Mouse (Mus musculus): Measurements from ENCODE around the gene 4930402H24Rik.

4930402H24Rik gene

DNA sequence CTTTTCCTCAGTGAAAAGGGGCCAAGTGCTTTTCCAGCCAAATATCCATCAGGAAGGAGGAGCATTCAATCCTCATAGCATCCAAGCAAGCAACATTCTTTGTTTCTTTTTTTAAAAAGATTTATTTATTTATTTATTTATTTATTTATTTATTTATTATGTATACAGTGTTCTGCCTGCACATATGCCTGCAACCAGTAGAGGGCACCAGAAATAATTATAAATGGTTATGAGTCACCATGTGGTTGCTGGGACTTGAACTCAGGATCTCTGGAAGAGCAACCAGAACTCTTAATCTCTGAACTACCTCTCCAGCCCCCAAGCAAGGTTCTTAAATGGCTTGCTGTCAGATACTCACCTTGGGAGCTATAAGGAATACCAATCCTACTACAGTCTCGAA lies 93.7 kb downstream of the 4930402H24Rik start:
- WGBS: 100% methylated on average over 1 of the region's 1 CpGs

DNA sequence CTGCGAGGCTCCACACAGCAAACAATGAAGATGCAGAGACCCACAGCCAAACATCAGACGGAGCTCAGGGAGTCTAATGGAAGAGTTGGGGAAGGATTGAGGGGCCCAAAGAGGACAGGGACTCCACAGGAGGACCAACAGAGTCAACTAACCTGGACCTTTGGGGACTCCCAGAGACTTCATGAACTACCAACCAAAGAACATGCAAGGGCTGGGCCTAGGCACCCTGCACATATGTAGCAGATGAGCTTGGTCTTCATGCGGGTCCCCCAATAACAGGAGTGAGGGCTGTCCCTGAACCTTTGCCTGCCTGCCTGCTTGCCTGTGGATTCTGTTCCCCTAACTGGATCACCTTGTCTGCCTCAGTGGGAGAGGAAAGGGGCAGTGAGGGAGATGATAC lies 101.1 kb downstream of the 4930402H24Rik start:
- WGBS: 95% methylated on average over 3 of the region's 3 CpGs

DNA sequence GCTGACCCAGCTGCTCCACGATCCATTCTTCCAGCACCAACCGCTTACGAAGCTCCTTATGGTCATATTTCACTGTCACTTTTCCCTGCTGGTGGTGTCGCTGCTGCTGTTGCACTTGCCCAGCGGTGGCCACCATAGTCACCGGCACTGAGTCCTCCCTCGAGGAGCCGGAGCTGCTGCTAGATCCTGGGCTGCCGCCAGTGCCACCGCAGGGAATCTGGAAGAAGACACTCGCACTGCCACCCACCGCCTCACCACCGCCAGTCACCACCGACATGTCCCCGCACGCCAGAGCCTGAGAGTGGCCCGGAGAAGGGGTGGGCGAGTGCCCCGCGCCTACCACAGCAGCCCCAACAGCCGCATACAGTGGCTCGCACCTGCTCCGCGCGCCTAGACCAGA lies 102.5 kb downstream of the 4930402H24Rik start:
- 55% methylated on average over 25 of the region's 25 CpGs for WGBS

DNA sequence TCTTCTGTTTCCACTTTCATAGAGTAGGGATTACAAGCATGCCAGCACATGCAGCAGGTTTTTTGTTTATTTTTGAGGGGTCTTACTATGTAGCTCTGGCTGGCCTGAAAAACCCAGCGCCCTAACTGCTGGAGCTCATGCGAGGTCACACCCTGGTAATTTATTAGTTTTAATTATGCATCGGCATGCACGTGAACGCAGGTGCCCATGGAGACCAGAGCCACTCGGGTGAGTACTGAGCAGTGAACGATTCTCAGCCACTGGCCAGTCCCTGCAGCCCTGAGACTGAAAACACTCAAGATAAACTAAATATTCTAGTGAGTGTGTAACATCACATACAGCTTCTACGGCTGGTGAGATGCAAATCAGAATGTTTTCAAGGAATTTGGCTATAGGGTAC lies 110.5 kb downstream of the 4930402H24Rik start:
- WGBS: 87% methylated on average over 8 of the region's 8 CpGs

DNA sequence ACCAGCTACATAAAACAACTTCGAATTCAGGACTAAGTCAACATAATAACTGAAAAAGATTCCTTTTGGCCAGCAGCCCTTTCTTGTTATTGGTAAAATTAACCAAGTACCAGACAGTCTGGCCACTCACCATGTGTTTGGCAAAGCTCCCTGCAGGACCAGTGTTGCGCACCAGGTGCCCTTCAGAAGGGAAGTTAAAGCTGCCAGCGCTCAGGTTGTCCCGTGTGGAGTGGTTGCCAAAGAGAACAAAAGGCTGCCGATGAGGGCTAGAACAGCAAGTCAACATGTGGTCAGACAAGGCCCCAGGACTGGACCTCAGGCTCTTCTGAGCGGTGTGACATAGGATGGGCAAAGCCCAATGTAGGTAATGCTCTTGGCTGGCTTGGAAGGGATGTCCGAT lies 114.5 kb downstream of the 4930402H24Rik start:
- WGBS: 84% methylated on average over 7 of the region's 7 CpGs

DNA sequence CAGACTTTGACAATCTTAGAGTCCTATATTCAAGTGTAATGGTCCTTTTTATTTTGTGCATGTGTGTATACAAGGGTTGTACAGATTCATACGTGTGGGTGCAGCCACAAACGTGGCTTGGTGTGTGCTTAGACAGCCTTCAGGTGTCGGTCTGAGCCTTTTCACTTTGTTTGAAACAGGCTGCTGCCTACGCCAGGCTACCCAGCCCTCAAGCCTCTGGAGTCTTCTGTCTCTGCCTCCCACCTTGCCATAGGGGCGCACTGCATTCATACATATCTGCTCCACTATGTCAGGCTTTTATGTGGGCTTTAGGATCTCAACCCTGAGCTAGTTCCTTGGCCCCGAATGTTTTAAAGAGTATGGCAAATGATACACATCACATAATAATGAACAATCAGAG lies 116.6 kb downstream of the 4930402H24Rik start:
- 72% methylated on average over 6 of the region's 6 CpGs for WGBS

DNA sequence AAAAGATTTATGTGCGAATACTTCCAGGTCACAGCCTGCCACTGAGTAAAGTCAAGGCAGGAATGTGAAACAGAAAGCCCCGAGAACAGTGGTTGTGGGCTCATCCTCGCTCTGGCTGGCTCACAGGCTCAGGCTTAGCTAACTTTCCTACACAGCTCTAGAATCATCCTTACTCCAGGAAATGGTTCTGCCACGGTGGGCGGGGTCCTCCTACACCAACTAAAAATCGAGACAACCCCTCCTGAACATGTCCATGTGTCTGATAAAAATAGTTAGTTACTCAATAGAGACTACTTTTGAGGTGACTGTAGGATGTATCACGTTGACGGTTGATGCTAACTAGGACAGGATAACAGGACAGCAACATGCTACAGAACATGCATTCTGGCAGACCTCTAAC lies 117.2 kb downstream of the 4930402H24Rik start:
- WGBS: 55% methylated on average over 8 of the region's 8 CpGs

DNA sequence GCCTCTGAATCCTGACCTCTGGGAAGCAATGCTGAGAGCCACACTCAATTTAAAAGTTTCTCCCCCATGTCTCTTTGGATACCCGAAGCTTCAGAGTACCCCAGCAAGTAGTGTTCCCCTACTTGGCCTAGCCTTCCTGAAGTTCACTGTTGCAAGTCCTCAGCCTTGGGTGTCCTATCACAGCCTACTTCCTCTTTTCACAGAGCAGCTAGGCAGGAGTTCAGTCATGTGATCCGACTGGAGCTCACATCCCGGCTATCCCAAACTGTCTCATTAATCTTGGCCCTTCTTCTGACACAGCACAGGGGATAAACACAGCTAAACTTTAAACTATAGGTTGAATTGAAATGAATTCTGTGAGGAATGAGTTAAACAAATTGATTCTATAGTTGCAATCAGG lies 121.3 kb downstream of the 4930402H24Rik start:
- WGBS: 68% methylated on average over 3 of the region's 3 CpGs

DNA sequence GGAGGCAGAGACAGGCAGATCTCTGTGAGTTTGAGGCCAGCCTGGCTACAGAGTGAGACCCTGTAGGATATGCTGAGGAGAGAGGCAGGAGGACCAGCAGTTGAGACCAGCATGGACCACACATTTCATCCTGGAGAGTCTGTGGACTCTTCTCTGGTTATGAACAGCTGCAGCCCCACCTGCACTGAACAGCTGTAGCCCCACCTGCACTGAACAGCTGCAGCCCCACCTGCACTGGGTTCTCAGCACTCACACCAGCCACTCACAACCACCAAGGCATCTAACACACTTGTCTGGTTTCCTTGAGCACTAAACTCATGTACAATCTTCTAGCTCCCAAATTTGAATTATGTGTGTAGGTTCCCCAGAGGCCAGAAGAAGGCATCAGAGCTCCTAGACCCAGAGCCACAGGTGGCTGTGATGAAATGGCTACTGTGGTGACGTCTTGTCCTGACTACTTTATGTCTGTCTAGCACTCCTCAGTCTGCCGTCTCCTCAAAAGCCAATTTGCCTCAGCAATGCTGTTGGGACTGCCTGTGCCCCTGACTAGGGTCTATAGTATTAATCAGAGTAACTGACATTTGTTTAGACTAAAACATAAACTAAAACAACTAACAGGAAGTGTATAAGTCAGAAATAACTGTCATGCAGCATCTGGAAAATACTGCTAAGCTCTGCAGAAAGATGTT lies 125.4 kb downstream of the 4930402H24Rik start:
- 88% methylated on average over 2 of the region's 2 CpGs for WGBS

DNA sequence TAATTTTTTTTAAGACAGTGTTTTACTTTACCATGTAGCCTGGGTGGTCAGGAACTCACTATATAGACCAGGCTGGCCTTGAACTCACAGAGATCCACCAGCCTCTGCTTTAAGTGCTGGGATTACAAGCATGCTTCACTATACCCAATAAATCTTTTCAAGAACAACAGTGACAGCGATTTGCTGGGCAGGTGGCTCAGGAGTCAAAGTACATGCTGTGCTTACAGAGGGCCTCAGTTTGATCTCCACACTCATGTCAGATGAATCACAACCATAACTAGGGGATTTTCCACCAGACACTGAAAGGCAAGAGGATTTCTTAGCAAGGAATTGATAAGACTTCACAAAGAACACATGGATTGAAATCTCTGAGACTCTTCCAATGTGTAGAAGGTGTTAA lies 126.3 kb downstream of the 4930402H24Rik start:
- 77% methylated on average over 1 of the region's 1 CpGs for WGBS

DNA sequence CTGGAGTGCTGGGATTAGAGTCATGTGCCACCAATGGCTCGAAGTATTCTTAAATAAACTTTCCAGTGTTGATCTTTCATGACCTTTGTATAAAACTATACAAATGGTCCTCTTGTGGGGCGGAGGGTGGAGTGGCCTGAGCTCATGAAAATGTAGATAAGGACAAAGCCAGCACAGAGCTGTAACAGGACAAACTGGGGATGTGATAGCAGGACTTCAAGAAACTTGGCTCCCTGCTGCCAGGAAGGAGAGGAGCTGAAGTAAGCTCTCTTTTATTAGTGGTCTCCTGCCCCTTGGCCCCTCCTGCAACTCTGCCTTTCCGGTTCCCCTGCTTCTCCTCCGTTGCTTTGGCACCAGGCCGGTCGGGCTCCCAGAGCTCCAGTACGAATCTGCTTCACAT lies 129.6 kb downstream of the 4930402H24Rik start:
- 82% methylated on average over 7 of the region's 7 CpGs for whole genome bisulfite sequencing

DNA sequence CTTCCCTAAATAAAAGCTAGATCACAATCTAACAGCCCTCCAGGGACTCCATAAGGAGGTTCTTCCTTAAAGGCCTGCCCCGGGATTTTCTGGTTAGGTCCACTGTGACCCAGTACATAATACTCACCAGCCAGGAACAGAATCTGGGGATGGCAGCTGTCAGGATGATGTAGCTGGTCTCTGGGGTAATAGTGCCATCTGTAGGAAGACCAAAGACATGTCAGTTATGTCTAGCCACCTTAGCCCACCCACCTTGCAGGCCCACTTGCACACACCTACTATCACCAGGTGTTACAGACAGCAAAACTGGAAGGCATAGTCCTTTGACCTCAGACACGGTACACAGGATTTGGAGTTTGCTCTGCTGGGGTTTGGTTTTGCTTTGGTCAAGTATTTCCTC lies 138.7 kb downstream of the 4930402H24Rik start:
- 49% methylated on average over 2 of the region's 2 CpGs for WGBS

DNA sequence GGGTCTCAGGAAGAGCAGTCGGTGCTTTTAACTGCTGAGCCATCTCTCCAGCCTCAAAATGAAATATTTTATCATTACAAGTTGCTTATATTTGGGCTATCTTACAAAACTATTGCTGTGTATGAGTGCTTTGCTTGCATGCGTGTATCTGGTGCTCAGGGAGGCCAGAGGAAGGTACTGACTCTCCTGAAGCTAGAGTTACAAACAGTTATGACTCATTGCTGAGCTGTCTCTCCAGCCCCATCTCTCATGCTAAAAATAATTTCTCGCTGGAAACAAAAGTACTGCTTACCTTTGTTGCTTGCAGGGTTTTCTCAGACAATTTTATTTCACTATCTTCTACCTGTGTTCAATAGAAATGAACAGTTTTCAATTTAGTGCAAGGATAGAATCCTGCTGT lies 140.8 kb downstream of the 4930402H24Rik start:
- 52% methylated on average over 3 of the region's 3 CpGs for WGBS

DNA sequence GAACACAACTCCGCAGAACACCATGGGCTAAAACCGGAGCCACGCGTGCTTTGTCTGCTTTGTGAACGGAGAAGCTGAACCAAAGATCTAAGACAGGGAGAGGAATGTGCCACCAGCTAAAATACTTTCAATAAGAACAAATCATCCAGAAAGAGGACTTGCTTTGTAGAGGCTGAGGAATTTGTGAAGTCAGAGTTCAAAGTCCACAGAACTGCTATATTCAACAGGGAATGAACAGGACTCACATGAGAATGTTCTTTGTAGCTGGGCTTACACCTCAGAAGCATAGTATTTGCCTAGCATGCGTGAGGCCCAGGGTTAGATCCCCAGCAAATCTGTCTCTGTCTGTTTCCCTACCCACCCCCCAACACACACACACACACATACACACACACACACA lies 145.3 kb downstream of the 4930402H24Rik start:
- WGBS: 84% methylated on average over 6 of the region's 6 CpGs

DNA sequence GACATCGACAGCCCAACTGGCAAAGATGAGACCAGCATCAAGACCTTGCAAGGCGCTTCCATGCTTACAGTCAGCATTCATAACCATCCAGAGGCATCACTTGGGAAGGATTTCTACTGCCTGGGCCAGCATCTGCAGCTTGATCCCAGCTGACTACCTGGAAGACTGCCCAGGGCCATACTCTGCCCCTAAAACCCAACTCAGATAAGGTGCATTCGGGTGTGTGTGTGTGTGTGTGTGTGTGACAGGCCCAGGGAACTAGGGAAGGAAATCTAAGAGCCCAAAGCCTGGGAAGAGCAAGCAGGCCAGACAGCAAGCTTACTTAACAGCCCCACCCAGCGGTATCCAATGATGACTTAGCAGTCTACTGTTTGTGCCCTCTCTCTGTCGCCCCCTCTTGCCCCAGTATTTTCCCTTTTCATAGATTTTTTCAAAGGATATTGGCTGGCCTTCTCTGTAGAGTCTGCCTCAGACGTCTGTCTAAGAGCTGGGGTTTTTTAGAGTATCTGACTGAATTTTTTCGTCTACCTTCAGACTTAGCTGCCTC lies 151.1 kb downstream of the 4930402H24Rik start:
- WGBS: 51% methylated on average over 7 of the region's 7 CpGs

DNA sequence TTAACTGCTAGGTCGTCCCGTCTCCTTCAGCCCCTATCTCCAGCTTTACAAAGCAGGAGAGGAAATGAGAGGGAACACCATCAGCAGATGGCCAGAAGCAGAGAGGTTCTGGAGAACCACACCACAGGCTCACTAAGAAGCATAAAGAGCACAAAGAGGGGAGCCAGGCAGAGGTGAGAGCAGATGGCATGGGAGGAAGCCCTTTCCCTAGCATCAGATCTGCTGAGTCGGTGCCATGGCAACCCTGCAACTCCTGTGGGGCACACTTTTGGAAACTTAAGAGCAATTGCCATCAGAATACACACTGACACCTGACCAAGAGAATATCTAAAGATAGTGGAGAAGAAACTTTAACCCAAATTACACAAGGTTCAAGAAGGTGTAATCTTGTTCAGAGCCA lies 151.6 kb downstream of the 4930402H24Rik start:
- WGBS: 77% methylated on average over 3 of the region's 3 CpGs

DNA sequence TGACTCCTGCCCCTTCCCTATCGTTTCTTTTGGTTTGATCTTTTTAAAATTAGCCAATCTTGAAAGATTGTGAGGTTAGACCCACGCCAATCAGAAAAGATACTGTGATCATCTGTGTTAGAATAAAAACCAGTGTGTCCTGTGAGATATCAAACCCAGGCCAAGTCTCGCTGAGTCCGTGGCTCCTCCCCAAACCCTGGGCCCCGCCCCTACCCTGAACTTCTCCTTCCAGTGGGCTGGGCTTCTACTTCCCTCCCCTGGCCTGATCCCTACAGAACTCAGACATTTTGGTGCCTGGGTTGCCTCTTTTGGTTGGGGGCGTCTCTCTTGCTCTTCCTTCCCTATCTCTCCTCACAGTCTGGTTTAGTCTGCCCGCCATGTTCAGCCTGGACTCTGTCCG lies 155.8 kb downstream of the 4930402H24Rik start:
- WGBS: 73% methylated on average over 8 of the region's 8 CpGs

DNA sequence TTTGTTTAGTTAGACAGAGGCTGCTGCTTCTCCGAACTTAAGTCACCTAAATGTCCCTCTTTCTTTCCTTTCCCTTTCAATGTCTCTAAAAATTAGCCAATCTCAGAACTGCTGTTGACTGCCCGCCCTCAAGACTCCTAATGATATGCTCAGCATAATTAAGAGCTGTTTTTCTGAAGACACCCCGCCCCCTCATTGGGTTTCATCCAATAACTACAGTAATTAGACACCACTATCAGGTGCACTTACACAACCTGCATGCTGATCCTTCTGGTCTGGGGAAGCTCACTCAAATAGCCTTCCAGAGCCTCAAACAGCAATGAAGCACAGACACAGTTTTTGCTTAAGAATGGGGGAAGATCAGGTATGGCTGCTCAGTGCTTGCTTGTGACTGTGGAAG lies 156.5 kb downstream of the 4930402H24Rik start:
- WGBS: 60% methylated on average over 3 of the region's 3 CpGs

DNA sequence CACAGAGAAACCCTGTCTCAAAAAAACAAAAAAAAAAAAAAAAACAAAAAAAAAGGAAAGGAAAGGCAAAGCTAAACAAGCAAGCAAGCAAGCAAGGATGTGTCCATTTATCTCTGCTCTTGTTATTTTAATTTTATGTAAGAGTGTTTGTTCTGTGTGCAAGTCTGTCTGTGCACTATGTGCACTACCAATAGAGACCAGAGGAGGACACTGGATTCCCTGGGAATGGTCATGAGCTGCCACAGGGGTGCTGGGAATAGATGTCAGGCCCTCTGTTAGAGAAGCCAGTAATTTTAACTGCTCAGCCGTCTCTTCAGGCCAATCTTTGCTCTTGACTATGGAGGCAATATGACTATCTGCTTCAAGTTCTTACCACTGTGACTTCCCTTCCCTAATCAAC lies 162.6 kb downstream of the 4930402H24Rik start:
- WGBS: 93% methylated on average over 1 of the region's 1 CpGs

DNA sequence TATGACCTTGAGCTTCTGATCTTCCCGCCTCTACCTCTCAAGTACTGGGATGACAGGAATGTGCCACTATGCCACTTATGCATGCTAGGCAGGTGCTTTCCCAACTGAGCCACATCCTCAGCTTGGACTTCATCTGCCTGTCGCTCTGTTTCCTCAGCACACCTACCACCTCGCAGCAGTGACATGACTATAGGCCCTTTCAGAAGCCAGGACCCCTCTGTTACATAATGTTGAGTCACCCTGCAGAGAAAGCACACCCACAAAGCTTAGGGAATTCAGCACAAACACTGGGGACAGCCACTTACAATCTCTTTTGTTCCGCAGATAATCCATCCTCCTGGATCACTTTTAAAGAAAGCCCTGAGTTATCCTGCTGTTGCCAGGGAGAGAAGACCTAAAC lies 166.1 kb downstream of the 4930402H24Rik start:
- whole genome bisulfite sequencing: 40% methylated on average over 4 of the region's 4 CpGs

DNA sequence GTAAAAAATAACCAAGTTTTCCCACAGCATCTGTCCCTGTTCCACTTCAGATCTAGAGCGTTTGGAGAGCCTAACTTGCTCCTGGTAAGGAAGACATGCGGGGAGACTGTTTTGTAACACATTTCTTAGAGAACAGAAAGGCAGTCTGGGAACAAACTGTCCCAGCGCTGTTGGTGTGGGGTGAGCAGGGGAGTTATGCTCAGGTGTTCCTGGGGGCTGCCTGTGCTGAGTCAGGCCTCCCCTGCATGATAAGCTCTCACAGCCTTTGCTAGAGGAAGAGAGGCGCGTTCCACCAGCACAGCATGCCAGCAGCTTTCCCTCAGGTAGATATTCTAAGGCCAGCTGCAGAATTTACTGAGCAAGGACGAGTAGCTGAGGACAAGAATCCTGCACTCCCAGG lies 168.2 kb downstream of the 4930402H24Rik start:
- WGBS: 54% methylated on average over 6 of the region's 6 CpGs

DNA sequence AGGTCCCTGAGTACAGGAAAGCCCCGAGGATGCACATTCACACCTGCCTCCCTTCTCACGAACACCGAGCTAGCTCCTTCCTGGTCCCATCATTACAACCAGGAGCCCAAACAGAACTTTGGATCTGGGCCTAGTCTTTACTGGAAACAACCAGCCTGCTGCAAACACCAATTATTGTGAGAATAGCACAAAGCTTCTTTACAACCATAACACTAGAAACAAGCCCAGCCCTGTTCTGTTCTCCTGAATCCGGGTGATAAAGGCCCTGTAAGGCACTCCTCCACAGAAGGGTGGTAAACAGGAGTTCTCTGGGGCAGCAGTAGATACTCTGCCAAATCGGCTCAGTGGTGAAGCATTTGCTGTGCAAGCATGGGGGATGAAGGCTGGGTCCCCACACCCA lies 170.9 kb downstream of the 4930402H24Rik start:
- WGBS: 35% methylated on average over 5 of the region's 5 CpGs

DNA sequence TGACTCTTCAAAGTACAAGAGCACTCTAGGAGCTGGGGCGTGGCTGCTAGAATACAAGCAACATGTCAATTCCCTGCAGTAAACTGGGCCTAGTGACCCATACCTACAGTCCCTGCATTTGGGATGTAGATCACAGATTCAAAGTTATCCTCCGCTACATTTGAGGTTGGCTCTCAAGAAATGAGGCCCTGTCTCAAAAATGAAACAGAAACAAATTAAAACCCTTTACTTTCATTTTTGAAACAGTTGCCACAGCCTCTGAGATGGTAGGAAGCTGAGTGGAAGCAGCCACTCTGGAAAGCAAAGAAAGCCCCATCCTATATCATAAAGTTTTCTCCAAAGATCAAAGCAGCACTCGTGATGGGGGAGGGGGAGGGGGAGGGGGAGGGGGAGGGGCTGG lies 172.8 kb downstream of the 4930402H24Rik start:
- 90% methylated on average over 2 of the region's 3 CpGs for WGBS

DNA sequence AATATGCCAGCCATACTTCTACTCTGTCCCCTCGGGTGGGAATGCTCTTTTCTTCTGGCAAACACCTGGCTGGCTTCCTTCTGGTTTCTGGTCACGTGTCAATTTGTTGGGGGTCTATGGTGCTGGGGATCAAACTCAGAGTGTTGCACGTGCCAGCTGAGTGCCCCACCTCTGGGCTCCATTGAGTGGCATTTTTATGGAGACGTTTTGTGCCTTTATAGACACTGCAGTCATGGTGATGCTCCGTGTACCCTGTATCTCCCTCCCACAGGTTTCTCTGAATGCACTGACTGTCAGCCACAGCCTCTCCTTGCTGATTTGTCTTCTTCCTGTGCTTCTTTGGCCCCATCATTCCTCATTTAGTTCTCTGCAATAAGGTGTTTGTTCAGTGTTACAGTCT lies 174.4 kb downstream of the 4930402H24Rik start:
- WGBS: 52% methylated on average over 5 of the region's 5 CpGs
